Mouse (Mus musculus): ENCODE data around the gene Lgr4.

DNA sequence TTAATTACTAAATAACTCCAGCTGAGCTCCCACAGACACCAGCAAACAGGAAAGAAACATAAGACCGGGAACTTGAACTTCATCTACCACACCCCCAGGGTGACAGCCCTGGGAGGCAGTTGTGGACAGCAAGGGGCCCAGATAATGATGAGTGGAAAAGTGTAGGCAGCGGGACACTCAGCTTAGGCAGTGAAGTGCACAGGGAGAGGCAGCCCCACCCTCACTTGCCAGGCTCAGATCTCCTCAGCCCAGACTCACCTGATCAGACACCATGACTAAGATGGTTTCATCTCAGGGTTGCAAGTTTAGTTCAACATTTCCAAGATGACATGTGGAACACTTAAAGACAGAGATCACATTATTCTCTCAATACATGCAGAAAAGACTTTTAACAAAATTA is 8.3 kb upstream of the Lgr4 start:
- TF ChIP-seq EP300 (IDR thresholded peaks at IDR 0.05; ENCODE audit: low read depth): no peak
- no peak for TF ChIP-seq CTCF (IDR thresholded peaks at IDR 0.05; ENCODE audit: low read depth)
